Mouse (Mus musculus): ENCODE results near the gene Myt1l.

Gene Myt1l

DNA sequence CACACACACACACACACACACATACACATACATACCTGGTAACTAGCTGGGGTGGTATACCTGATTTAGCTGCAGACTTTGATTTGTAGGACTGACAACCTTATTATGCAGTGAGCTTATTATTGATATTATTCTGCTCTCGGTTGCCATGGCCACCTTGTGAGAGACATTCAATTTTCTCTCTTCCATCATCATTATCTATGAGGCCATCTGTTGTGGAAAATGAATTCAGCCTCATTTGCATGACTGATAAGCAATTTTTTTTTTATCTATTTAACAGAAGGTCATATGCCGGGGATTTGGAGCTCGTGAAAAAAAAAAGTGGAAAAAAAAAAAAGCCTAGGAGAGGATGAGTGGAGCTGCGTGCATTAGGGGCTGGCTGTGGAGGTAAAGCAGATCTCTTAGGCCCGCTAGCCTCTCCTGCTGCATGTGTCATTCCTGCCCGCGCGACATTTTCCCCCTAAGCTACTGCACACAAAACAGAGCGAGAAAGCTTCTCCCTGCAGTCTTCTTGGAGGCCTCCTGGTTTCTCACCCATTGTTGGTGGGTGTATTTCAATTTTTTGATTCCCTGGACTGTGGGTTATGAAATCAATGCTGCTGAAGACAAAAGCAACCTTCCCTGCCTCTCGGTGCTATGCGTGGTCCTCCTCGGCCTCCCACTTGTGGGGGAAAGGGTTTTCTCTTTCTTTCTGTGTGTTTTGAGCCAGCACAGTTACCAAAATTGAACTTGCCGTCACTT is at the start of gene Myt1l:
Gene Myt1l, plus strand, starts transcription at position 354 of the 741 bp plus-strand sequence.
- in situ Hi-C loops (cut with MboI; ENCODE audit: low sequenced_read_pairs), result no loop called here

DNA sequence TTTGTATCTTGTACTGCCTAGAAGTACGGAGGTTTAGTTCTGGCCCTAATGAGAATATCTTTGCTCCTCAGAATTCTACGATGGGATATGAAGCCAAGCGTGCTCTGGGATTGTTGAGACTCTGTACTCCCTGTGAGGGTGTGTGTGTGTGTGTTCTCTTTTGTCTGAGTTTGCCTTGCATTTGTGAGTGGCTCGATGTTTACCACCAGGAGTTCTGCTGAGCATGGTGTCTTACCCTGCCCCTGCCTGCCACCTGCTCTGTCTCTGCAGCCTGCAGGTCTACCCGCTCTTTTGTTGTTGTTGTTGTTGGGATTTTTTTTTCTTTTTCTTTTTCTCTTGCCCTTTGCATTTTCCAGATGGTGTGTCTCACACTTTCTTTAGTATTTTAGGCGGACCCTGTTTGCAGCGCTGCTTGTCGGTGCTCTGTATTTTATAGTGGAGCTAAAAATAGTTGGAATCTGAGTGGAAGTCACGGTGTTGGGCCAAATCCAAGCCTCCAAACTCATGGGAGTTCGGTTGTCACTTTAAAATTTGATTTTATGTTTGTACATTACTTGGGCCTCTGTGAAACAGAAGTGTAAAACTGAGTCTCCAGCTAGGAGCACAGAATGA is 41.7 kb upstream of the Myt1l start:
- in situ Hi-C loops (cut with MboI; ENCODE audit: low sequenced_read_pairs), result no loop called here

DNA sequence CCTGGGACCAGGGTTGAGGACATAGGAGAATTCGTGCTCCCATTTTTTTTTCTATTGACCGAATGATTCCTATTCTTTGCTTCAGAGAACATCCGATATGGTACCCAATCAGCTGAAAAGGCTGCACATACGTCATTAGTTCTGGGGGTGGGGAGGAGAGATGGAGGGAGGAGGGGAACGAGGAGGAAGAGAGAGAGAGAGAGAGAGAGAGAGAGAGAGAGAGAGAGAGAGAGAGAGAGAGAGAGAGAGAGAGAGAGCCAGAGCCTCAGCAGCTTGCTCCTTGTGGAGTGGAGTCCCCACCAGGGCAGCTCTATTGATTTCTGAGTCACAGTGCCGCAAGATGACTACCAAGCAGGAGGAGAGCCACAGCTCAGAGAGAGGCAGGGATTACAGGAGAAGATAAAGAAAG is 1.9 kb upstream of the Myt1l start:
- in situ Hi-C loops (cut with MboI; ENCODE audit: low sequenced_read_pairs), result no loop called here

DNA sequence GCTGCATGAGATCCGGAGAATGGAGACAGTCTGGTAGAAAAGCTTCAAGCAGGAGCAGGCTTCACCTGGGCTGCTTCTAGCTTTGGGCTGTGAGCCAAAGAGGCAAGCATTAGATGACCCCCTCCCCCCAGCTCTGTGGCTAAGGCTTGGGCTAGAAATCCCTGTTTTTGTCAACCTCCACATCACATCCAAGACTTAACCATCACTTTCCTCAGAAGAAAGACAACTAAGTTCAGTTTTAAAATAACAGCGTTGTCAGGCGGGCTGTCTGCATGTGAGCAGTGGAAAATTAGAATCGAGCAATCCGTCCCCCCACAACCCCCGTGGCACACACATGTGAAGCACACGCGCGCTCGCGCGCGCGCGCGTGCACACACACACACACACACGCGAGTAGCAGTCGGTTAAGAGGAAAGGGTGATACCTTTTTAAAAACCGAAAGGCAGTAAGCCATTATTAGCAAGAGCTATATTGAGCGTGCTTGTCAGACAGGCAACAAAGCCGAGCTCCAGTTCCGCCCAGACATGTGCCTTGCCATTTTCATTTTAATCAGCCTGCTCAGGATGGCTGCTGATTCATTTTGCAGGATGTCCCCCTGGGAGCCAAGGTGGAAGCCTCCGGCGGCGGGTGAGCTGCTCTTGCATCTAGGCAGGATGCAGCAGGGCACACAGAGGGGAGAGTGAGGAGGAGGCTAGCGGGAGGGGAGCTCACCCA is 979 bp upstream of the Myt1l start:
- in situ Hi-C loops (cut with MboI; ENCODE audit: low sequenced_read_pairs), result no loop called here

DNA sequence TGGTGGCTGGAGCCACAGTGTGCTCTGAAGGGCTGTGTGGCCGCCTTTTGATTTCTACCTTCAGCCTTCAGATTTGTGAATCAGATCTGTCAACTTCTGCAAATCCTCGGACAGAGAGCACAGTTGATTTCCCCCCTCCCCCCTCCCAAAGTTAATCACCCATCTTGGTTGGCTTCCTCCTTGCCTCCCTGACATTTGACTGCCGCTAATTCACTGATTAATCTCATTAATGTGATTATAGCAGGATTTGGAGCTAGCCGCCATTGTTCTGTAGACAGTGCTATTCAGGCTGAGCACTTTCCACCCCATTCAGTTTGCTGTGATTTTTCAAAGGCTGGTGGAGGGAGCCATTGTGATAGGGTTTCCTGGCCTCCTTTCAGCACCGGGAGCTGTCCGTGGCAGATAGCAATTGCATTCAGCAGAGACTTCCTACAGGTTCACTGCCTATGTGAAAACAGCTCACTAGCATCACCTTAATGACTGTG is 2.1 kb downstream of the Myt1l start:
- in situ Hi-C loops (cut with MboI; ENCODE audit: low sequenced_read_pairs), result no loop called here

DNA sequence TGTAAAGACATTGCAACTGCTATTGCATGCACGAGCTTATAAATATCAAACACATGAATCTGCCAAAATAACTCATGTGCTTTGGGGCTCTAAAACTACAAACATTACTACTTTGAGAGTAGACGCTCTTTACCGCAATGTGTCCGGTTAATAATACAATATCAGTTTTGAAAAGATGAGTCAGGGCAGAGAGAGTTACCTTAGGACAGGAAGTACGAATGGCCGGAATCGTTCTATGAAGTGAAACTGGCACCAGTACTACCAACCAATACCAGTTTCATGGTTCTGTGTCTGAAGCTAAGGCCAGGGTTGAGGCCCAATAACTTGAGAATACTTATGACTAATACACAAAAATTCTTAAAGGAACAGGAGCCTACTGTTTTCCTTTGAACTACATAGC is 2.6 kb downstream of the Myt1l start:
- in situ Hi-C loops (cut with MboI; ENCODE audit: low sequenced_read_pairs), result no loop called here

DNA sequence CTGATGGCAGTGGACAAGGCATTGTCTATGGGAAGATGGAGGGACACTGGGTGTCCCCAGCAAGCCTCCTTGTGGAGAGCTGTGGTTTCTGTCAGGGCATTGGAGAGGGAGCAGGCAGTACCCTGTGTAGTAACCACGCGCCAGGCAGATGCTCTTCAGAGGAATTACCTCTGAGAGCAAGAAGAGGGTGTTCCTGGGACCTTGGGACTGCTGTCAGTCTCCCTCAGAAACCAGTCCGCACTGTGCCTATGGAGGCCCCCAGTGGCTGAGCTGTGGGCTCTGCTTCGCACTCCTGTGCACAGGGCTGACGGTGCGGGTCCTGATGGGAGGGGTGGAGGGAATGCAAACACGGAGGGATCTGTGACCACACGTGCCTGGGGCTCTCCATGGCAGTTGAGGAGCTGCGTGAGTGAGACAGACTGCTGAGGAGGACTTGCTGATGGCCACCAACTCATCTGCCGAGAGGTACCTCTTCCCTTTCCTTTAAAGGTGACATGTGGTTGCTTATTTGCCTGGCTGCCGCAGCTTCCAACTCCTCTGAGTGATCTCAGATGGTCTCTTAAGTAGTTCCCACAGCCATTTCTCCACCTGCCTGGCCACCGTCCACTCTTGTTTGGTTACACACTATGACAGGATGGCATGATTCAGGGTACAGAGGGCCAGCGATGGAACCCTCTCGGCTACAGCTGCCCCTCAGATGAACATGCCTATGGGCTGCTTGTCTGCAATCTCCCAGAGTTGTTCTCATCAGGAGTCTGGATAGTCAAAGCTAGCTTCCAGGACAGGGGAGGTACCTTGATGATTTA is 5.1 kb downstream of the Myt1l start:
- in situ Hi-C loops (cut with MboI; ENCODE audit: low sequenced_read_pairs), result no loop called here

DNA sequence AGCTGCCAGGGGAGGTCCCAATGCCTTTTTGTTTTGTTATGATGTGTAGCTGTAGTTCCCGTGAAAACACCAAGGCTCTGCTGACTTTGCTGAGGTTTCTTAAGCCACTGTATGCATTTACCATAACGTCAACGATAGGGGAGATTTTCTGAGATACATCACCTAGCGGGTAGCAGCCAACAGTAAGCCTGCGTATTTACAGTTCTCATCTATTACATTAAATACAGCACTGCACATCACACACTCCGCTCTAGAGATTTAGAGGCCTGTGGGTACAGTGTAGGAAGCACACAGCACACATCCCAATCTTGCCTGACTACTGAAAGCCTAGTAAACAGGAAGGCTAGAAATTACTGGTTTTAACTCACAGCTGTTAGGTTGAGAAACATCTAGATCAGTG is 6.1 kb downstream of the Myt1l start:
- in situ Hi-C loops (cut with MboI; ENCODE audit: low sequenced_read_pairs), result no loop called here

DNA sequence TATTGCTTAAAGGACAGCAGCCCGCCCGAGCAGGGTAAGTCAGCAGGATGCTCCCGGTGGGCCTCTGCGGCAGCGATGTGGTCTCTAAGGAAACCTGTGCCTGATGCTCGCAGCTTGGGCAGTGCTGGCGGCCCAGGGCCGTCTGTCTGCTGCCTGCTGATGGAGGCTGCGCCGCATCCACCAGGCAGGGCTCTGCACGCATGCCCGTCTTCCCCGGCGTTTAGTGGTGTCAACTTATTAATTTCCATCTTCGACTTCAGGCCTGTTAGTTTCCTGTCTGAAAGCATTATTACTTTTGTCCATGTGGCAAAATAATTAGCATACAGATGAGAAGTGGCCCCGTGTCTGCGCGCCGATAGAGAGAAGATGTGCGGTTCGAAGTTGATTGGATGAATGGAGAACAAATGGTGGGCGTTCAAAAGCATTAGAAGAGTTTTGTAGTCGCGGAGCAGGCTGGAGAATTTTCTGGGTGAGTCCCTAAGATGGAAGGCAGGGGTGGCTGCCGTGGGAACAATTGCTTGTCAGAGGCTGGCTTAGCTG is 6.6 kb downstream of the Myt1l start:
- in situ Hi-C loops (cut with MboI; ENCODE audit: low sequenced_read_pairs), result no loop called here

DNA sequence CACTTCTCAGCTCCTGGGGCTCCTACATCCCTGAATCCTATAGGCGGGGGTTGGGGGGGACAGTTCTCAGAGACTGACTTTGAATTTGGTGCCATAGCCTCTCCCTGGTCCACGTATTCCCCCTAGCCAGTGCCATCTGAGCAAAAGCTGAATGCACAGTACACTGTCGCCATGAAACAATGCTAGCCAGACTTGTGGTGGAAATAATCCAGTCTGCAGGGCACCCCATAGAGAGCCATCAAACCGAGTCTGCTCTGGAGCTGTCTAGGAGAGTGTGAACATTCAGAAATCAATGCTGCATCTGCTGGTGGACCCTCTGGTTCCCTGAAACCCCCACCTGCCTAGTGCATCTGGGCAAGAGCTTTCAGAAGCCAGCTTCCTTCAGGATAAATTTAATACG is 9.7 kb downstream of the Myt1l start:
- in situ Hi-C loops (cut with MboI; ENCODE audit: low sequenced_read_pairs), result no loop called here

DNA sequence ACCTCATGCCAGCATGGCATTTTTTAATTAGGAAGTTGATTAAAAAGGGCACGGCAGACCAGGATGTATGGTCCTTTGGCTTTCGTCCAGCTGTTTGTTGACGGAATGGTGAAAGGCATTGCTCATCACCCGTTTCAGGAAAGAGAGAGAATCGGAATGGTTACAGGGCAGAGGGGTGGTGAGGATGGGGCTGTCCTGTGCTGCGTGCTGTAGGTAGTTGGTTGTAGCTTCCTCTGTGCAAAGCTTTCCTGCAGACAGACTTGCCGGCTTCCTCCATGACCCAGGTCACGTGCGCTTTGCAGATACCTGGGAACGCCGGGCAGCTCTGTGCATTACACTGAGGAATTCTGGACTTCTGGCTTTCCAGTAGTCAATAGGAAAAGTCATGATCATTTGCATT is 10.3 kb downstream of the Myt1l start:
- in situ Hi-C loops (cut with MboI; ENCODE audit: low sequenced_read_pairs), result no loop called here

DNA sequence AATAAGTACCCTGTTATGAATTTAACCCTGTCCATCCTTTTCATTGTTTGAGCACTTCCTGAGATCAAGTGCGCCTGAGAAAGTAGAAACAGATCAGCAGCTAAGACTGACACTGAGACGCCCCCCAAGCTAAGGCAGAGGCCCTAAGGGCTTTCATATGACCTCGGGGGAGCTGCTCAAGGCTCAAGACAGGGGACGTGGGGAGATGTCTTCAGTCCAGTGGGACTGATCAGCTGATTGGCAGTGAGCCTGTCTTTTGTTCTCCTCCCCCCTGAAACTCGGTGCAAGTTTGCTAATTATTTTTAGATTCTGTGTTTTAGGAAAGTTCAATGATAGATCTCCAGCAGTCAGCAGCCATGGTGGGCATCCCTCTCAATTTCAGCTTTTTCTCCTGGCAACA is 10.9 kb downstream of the Myt1l start:
- in situ Hi-C loops (cut with MboI; ENCODE audit: low sequenced_read_pairs), result no loop called here

DNA sequence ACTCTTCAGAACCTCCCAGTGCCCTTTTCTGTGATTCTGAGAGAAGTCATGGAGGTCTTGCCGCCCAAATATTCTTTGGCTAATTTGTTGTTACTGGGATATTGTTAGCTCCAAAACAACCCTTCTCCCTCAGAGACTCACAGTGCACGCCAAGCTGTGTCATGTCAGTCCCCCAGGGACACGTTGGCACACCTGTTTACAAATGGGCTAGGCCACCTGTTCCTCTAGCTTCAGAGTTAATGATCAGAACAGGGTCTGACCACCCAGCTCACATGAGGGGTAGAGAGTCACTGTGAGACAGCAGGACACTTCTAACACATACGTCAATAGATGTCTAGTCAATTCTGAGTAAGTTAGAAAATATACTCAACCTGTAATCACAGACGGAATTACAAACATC is 12.6 kb downstream of the Myt1l start:
- in situ Hi-C loops (cut with MboI; ENCODE audit: low sequenced_read_pairs), result no loop called here

DNA sequence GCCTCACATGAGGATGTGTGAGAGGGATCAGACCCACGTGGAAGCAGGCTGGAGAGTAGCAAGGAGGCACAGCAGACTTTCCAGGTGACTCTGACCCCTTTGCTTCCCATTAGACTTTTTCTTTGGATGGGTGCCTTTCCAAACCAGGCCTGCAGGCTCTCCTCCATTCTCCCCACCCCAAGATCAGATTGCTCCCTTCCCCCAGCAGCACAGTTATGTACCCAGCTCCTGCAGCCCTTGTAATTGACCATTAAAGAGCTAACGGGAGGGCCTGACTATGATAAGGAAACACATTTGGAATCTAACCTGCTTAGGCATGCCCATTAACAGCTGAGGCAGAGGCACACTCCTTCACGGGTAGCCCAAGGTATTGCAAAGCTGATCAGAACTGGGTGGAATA is 17.9 kb downstream of the Myt1l start:
- in situ Hi-C loops (cut with MboI; ENCODE audit: low sequenced_read_pairs), result no loop called here

DNA sequence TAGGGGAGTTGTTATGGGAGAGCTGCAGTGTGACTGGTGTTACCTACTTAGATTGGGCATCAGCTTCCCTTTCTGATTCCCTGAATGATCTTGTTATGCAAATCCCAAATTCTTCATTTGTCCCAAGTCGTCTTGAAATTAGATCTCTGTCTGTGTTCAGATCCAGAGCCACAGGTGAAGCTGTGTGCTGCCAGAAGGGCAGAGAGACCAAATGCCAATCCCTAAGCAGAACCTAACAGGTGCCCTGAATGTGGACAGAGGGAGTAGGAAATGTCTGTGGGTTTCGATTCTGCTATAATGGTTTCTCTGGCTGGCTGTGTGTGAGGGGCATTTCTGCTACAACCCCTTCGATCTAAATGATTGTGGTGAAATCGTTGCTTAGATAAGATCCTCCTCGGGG is 18.9 kb downstream of the Myt1l start:
- in situ Hi-C loops (cut with MboI; ENCODE audit: low sequenced_read_pairs), result no loop called here

DNA sequence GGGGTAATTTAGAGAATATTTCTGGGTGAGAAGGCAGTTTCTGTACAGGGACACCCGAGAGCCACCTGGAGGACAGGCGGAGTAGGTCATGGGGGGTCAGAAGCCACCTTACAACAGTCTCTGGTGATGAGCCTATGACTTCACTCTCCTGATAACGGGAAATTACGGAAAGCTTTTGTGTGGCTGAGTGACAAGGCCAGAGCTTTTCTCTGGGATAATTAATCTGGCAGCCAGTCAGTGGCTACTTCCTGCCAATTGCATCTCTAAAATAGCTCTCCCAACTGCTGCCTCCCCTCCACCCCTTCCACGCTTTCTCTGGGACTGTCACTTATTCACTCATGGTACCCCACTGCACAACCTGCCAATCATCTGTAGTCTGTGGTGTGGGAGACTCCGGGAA is 19.6 kb downstream of the Myt1l start:
- in situ Hi-C loops (cut with MboI; ENCODE audit: low sequenced_read_pairs), result no loop called here

DNA sequence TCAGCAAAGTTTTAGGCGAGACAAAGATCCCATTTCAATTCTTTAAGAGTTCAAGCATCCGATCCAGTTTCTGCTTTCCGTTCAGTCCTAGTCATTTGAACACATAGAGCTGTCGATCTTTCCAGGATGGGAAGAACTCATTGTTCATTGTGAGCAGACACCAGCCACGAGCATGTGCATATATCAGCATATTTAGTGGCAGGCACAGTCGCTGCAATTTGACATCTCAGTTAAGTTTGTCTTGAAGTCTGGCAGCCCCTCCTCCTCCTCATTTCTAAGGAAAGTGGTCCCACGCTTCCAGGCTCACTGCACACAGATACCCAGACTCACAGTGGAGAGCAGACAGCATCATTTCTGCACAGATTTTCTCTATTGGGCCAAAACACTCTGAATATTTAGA is 25.0 kb downstream of the Myt1l start:
- in situ Hi-C loops (cut with MboI; ENCODE audit: low sequenced_read_pairs), result no loop called here

DNA sequence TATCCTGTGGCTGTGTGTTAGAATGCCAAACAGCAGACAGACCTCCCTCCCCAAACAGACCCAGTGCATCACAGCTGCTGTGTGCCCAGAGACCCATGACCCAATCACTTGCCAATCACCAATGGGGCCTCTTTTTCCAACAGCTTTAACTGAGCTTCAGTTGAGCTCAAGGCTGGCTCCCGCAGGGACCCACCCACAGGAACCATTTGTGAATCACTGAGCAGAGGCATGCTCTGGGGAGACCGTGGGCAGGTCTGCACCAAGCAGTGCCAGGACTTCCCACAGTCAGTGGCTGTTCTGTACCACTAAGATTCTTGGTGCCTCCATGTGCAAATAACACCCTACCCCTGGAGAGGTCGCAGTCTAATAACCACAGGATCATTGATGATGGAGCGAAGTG is 27.5 kb downstream of the Myt1l start:
- in situ Hi-C loops (cut with MboI; ENCODE audit: low sequenced_read_pairs), result no loop called here

DNA sequence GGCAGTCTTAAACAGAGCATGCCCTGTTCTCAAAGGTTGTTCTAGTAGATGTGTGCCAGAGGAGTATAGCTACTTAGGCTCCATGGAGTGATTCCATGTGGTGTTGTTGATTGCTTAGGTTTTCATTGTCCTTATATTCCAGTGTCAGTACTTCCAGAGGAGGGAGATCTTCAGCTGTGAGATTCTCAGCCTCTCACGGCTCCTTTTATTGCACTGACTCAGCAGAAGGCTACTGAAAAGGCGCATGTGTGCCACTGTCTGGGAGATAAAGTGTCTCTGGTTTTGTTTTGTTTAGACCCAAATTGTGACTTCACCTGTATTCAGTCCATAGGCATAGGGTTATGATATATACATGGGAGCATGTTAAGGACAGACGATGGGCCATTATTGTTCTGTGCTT is 28.2 kb downstream of the Myt1l start:
- in situ Hi-C loops (cut with MboI; ENCODE audit: low sequenced_read_pairs), result no loop called here

DNA sequence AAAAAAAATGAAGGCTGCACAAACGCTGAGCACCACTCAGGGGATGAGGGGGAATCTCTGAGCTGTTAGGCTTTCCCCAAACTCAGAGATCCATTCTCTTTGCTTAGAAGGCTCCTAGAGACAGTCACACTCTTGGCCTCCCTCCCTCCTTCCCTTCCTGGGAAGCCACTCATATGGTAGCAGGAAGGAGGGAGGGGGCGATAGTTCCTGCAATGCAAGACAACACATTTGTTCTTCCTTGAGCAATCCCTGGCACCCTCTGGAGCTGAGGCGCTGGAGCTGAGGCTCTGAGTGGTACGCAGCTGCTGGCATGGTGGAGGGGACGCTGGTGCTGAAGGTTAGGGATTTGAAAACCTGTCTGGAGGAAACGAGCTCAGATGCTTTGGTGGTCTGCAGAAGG is 28.7 kb downstream of the Myt1l start:
- in situ Hi-C loops (cut with MboI; ENCODE audit: low sequenced_read_pairs), result no loop called here

DNA sequence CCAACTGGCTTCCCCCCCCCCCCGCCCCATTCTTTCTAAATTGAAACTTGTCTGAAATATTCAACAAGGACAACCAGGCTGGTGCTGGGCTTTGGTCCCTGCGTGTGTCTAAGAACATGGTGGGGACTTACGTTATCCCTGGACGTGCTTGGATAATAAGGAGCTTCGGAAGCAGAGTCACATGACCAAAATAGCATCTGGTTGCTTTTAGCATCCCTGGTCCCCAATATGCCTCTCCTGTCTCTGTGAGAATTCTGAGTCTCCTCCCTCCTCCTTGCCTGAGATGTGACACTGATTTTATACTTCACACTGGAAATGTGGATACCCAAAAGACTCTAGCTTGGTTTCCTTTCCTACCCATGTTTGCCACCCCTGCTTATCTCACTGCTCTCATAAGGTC is 31.6 kb downstream of the Myt1l start:
- in situ Hi-C loops (cut with MboI; ENCODE audit: low sequenced_read_pairs), result no loop called here

Data from CH12F3 (cell line).